Mouse (Mus musculus): Measurements from ENCODE around the gene Gm6525. TPM values are rescaled to one million over a fixed set of nuclear protein-coding genes. Genes with fewer than 3 reads are reported as not detected.

Gm6525 gene
- polyA plus RNA-seq, 1 experiment from 2014 or later: 4.6 TPM

Other genes starting within 250 kb of the Gm6525 start
- gene Tmem131l, start 133.9 kb upstream of the Gm6525 start, polyA plus RNA-seq (2014; fragmentation: Nextera tagmentation; extraction: Ambion mirVana): 63.6 and 71.4 TPM in 2 replicates
- 0.95 and 1.2 TPM in 2 replicates for gene Mnd1, start 18.3 kb upstream of the Gm6525 start, polyA plus RNA-seq (2014; fragmentation: Nextera tagmentation; extraction: Ambion mirVana)
- gene Trim2, start 132.8 kb downstream of the Gm6525 start, polyA plus RNA-seq (2014; fragmentation: Nextera tagmentation; extraction: Ambion mirVana): 136 and 139 TPM in 2 replicates

Data from neural tube, embryonic 14.5 days (tissue).